Mouse (Mus musculus) mouse trophoblast stem cell (cell line): Measurements from ENCODE around the gene Arih2.
"Not testable (repeated sequence)": the region's sequence is repeated elsewhere in the genome, so short reads cannot be mapped to it uniquely, and the experiment has no call there.

Source experiments
- in situ Hi-C, 2 experiments: fragments of 300-500 bp; cut with MseI, MboI; formaldehyde crosslinking; loops; 2 replicates in 1 of 2; 3 replicates in 1 of 2; pipeline ENCODE4 v1.15.1; 2025

Gene Arih2

DNA sequence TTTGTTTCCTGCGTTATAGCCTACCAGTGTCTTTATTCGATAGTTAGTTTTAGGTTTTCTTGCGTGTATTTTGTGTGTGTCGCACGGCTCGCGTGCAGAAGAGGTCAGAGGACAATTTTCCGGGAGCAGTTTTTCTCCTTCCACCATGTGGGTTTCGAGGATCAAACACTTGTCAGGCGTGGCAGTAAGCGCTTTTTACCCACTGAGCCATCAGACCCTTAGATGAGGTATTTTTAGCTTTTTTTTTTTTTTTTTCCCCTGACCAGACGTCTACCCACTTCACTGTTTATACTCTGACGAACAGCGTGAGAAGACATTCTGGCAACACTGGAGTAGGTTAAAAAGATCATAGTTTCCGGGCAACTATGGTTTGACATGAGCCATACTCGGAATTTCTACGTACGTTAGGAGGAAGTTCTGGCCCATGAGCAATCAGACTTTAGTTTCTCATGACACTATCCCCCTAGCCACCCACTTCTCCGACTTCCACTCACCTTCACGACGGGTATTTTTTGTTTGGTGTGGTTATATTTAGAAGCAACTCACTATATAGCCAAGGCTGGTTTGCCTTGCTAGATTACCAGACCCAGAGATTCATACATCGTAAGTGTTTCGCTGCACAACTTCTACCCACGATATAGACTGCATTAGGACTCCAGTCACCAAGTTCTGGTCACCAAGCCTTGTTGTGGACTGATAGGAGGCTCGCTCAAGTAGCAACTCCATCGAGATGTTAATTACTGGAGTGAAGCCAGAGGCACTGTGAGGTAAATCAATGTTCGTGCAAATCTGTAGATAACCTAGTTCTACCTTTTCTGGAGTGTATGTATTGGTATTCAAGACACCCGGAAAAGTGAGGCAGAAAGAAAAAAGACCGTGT lies 615 bp upstream of the Arih2 start:
- in situ Hi-C loops: no loop called here

DNA sequence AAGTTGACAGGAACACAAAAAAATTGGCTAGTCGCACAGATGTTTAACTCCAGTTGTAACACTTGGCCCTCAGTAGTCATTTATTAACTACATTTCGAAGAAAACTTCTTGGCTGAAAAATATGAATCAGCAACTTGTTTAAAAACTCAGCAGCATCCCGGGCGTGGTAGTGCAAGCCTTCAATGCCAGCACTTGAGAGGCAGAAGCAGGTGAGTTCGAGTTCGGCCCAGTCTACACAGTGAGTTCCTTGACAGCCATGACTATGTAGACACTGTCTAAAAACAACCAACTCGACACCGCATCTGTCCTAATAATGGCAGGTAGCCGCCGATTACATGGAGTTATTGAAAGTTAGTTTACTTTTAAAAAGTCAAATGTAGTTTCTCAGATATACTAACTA lies 1.0 kb downstream of the Arih2 start:
- in situ Hi-C loops: no loop called here

DNA sequence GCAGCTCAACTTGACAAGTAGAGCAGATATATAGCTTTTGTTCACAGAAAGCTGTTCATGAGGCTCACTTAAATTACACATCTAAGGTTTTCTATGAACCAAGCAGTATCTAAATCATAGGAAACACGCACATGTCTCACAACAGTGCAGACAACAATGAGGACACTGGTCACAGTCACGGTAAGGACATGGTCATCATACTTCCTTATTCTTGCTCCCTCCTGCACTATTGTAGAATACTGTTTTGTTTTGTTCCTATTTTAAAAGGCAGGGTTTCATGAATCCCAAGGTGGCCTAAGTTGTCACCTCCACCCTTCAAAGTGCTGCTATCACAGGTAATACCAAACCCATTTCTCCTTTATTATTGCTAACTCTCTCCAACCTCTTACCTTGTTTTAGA lies 9.4 kb downstream of the Arih2 start:
- in situ Hi-C loops: no loop called here

DNA sequence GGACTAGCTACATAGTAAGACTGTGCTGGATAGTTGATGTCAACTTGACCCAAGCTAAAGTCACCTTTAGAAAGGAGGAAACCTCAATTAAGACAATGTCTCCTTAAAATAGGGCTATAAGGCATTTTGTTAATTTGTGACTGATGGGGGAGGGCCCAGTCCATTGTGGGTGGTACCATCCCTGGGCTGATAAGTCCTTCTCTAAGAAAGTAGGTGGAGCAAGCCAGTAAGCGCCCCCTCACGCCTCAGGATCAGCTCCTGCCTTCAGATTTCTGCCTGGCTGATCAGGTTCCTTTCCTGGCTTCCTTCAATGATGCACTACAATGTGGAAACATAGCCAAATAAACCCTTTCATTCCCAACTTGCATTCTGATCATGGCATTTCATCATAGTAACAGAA lies 13.8 kb downstream of the Arih2 start:
- in situ Hi-C loops: no loop called here

DNA sequence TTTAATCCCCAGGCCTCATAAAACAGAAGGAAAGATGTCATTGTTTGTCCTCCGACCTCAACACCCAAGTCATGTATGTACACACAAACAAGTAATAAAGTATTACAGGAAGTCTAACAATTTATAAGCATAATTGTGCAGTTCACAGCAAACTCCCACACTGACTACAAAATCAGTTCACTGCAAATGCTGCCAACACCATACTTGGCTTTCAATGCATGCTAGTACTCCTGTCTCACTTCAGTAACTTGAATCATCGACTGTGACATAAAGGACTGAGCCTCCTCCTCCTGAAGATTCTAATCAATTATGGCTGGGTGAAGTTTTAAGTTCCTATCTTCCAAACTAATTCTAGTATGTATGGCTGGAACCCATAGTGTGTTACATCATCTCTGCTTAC lies 15.3 kb downstream of the Arih2 start:
- in situ Hi-C loops: no loop called here

DNA sequence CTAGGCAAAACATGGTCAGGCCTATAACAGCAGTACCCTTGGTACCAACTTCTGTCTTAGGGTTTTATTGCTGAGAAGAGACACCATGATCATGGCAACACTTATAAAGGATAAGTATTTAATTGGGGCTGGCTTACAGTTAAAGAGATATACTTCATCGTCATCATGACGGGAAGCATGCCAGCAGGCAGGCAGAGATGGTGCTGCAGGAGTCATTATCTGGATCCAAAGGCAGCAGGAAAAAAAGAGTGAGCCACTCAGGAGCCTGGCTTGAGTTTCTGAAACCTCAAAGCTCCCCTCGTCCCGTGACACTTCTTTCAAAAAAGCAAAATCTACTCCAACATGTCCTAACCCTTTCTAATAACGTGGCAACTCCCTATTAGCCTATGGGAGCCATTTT lies 16.8 kb downstream of the Arih2 start:
- in situ Hi-C loops: no loop called here

DNA sequence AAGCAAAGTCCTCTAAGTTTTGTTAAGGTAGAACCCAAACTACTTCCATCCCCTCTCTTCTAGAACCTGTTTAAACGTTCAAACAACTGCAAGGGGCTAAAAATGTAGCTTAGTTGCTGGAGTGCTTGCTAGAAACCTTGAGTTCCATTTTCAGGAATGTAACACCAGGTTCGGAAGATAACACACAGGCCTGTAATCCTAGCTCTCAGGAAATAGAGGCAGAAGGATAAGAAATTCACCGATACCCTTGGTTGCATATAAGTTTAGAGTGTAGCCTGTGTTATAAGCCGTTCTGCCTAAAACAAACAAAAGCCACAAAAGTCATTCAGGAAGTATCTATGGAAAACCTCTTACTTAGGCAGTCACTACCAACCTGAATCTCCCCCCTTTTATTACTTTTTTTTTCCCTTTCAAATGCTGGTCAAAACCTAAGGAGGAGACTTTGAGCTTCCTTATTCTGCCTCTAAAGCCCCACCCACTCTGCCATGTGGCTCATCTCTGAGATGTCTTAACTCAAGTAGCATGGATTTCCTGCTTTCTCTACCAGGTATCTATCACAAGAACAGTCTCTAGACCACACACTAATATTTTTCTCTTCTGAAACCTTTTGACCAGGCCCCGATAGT lies 17.4 kb downstream of the Arih2 start:
- in situ Hi-C loops: no loop called here

DNA sequence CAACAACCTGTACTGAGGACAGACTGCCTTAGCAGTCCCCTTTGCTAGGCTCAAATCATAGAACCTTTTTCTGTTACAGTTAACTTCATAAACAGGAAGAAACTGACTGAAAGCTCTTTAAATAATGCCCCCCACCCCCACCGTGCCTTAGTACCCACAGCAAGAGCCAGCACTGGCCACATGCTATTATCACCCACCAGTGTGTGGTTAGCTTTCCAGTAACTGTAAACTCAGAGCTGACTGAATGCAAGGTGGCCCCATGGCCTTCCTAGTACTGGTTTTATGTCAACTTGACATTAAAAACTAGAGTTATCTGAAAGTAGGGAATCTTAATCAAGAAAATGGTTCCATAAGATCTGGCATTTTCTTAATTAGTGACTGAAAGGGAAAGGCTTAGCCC lies 18.5 kb downstream of the Arih2 start:
- in situ Hi-C loops: no loop called here

DNA sequence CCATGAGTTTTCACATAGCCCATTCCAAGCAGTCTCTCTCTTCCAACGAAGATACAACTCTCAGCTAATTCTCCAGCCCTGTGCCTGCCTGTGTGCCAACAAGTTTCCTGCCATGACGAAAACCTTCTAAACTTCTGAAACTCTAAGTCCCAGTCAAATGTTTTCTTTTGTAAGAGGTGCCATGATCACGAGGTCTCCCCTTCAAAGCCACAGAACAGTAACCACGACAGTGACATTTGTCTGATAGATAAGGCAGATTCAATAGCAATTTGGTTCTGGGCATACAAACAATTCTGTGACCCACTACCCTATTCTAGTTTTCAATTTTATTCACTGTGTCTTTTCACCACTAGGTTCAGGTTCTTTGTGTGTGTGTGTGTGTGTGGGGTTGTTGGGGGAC lies 21.0 kb downstream of the Arih2 start:
- in situ Hi-C loops: no loop called here

DNA sequence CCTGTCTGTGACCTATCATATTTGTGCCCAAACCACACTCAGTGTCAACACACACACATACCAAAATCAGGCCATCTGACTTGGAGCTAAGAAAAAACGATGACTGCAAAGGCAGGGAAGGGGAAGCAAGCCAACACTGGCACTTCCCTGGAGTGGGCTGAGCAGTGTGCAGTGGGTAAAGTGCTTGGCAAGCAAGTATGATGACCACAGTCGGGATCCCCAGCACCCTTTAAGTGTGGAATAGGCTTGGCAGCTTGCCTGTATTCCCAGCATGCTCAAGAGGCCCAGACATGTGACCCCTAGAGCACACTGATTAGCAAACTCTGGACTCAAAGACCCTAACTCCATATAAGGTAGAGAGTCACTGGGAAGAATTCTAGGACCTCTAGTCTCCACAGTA lies 22.7 kb downstream of the Arih2 start:
- in situ Hi-C loops: no loop called here

DNA sequence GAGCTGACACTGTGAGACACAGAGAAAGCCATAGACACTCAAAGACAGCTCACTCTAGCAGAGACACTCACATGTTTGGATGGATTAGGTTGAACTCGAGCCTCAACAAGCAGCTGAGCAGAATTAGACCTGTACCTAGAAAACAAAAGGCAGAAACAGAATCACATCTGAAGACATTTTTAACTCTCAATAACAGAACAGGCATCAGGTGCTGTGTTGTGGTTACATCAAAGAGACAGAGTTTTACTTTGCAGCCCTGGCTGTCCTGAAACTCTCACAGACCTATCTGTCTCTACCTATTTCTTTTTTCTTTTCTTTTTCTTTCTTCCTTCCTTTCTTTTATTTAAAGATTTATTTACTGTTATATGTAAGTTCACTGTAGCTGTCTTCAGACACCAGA lies 31.9 kb downstream of the Arih2 start:
- in situ Hi-C loops: no loop called here

DNA sequence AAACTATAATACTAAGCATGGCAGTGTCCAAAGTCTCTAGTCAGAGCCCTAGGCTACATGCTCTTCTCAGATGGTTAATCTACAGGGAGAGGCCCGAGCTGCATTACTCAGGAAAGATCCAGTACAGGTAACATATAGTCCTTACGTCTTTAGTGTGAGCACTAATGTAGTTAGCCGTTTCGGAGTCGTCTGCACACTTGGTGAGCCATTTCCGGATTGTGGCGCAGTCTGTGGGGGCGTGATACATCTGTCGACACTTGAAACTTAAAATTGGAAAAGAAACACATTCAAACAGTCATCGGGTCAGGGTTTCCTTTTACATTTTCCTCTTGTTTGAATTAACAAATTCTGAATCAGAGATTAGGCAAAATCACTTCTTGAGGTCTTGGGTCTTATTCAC lies 37.7 kb downstream of the Arih2 start:
- in situ Hi-C loops: no loop called here

DNA sequence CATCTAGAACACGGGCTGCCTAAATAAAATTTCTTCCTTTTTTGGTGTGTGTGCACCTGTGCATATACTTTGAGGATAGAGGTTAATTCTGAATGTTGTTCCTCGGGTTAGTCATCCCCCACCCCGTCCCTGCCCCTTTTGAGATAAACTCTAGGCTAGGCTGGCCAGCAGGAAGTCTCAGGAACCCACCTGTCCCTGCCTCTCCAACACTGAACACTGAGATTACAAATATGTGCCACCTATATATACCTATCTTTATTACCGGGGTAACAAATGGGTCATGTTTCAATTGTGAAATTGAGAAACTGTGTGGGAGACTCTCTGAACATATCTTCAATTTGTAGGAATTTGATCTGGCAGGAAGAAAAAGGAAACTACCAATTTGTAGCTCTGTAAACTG lies 40.3 kb downstream of the Arih2 start:
- in situ Hi-C loops: no loop called here

DNA sequence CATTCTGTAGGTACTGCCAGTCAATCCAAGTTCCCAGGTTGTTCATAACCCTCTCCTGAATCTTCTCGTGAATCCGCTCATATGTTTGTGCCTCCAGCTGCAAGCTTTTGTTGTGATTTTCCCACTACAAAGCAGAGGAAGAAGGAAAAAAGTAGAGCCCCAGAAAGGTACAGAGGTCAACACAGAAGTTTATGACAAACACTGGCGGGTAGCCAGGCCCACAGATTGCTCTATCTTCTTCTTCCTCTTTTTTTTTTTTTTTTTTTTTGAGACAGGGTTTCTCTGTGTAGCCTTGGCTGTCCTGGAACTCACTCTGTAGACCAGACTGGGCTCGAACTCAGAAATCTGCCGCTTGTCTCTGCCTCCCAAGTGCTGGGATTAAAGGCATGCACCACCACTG lies 41.3 kb downstream of the Arih2 start:
- in situ Hi-C loops: not testable (repeated sequence)

DNA sequence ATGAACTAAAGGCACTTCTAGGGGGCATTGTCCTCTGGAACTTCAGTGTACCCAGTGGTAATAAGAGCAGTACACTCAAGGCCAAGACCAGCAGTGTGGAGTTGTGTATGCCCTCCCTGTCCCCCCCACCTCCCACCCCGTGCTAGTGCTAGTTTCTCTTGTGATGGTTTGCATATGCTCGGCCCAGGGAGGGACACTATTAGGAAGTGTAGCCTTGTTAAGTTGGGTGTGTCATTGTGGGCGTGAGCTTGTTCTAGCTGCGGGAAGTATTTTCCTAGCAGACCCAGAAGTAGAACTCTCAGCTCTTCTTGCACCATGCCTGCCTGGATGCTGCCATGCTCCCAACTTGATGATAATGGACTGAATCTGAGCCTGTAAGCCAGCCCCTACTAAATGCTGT lies 47.2 kb downstream of the Arih2 start:
- in situ Hi-C loops: no loop called here

DNA sequence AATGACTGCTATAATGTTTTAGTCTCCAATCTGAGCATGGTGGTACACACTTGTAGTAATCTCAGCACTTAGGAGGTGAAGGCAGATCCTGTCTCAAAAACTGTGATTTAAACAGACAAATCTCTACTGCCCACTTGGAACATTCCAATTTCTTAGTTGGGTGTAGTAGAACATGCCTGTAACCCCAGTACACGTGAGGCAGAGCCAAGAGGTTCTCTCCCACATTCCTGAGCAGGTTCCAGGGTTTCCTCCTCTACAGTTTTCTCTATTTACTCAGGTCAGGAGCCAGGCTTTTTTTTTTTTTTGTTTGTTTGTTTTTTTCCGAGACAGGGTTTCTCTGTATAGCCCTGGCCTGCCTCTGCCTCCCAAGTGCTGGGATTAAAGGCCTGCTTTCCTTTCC lies 49.2 kb downstream of the Arih2 start:
- in situ Hi-C loops: no loop called here

DNA sequence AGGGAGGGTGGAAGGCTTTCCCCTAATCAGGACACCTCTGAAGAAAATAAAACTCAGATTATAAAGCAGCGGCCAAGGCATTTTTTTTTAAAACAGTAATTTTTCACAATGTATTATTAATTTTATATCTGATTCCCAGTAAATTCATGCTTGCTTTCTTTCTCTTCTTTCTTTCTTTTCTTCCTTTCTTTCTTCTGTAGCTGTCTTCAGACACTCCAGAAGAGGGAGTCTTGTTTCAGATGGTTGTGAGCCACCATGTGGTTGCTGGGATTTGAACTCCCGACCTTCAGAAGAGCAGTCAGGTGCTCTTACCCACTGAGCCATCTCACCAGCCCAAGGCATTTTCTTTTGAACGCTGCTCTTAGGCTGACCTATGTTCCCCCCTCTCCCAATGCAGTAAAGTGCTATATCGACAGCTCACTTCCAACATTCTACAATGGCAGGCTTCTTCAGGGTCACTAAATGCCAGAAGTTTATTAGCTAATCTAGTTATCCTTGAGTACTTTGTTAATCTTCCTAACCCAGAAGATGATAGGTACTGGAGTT lies 50.1 kb downstream of the Arih2 start:
- in situ Hi-C loops: no loop called here

DNA sequence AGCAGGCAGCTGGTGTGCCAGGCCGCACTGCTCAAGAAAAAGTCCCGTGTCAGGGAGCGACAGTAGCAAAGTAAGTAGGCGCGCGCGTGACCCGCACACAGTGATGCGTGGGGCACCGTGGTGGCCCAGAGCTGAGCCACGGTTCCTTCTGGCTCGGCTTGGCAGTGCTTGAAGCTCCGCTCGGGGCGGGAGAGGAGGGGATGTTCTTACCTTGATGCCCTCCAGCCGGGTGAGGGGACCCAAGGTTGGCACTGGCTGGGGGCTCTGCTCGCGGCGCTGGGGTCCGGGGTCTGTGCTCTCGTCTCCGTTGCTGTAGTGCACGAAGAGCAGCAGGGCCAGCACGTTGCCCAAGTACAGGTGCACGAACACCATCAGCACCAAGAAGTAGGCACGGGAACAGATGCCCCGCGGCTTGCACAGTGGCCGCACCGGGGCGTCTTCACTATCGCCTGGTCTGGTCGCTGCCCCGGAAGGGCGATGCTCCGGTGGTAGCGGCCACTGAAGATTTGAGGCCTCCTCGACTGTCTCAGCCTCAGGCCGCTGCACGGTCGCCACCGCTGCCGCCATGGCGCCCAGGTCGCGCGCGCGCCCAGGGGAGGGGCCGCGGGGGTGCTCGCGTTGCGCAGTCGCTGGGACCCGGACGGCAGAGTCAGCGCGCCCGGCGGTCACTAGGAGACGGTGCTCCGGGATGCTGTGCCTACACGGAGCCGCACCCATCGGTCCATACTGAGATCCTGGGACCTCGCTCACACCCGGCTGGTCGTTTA lies 52.0 kb downstream of the Arih2 start, which contains the start of gene P4htm:
TSS of gene P4htm (minus strand) at position 670 of the 767 bp plus-strand sequence.
- in situ Hi-C loops: no loop called here

DNA sequence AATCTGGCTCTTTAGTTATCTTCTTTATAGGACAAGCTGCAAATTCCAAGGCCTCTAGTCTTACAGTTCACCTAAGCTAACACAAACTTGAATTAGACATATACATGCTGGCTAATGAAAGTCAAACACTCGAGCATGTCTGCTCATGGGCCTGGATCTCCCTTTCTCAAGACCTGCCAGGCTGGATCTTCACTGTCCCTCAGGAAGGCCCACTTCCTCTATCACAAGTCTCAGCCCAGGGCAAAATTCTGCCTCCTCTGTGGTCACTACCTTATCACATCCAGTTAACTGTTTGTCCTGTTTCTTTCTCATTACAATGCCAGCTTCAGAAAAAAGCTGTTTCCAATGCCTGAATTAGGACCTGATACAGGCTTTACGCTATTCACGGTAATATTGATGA lies 54.8 kb downstream of the Arih2 start:
- in situ Hi-C loops: no loop called here

DNA sequence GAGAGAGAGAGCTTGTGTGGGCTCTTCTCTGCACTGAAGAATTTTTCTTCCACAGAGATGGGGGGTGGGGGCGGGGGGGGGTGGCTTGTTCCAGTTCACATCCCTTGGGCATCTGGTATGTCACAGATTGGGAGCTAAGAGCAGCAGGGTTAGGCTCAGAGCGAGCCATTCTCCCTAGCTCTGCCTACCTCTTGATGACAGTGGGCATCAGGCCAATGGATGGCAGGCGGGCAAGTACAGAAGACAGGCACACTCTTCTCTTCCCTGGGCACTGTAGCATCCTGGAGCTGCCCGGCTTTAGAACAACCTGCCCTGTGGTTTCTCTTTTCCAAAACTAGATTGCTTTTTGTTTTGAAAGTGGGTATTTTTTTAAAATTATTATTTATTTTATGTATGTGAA lies 57.7 kb downstream of the Arih2 start:
- in situ Hi-C loops: no loop called here

DNA sequence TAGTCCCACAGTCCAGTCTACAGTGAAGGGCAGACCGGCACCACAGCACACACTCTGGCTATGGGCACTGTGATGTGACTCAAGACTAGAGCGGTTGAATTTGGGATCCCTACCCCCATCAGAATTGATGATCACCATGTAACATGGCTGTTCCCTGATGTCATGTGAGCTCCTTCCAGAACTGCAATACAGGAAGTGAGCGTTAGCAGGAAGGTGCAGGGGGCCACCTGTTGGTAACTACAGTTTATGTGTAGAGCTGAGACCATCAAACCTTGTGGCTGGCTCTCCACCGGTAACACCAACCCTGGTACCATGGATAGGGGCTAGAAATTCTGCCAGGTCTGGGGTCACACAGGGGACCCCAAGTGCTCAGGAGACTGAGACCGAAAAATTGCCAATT lies 60.0 kb downstream of the Arih2 start:
- in situ Hi-C loops: no loop called here

DNA sequence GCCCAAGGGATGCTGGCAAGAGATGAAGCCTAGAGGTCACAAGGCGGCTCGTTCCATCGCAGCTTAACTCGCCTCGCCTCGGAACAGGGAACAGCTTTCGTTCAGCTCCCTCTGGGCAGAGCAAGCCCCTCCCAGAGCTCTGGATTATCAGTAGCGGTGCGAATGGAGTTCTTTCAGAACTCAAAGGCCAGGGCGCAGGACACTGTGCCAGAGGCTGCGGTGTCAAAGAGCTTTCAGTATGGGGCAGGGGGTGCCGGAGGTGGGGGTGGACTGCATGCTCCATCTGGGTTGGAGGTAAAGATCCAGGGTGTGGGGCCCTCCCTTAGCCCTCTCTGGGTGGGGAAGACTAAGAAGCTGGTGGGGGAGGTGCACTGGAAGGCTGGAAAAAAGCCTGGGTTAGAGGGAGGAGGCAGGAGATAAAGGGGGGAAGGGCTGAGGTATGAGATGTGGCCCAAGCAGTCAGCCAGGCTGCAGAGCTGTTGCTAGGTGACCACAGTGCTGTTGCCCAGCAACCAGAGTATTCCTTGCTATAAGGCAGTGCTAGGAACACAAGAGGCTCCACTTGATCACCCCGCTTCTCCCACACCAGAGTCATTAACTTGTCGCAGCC lies 61.5 kb downstream of the Arih2 start:
- in situ Hi-C loops: no loop called here
